Mouse (Mus musculus): Measurements from ENCODE around the gene Echdc3. TPM values are rescaled to one million over a fixed set of nuclear protein-coding genes. Genes with fewer than 3 reads are reported as not detected.

Echdc3 gene
- total RNA-seq, 2 experiments from 2014 or later = 0.89 to 0.97 TPM

DNA sequence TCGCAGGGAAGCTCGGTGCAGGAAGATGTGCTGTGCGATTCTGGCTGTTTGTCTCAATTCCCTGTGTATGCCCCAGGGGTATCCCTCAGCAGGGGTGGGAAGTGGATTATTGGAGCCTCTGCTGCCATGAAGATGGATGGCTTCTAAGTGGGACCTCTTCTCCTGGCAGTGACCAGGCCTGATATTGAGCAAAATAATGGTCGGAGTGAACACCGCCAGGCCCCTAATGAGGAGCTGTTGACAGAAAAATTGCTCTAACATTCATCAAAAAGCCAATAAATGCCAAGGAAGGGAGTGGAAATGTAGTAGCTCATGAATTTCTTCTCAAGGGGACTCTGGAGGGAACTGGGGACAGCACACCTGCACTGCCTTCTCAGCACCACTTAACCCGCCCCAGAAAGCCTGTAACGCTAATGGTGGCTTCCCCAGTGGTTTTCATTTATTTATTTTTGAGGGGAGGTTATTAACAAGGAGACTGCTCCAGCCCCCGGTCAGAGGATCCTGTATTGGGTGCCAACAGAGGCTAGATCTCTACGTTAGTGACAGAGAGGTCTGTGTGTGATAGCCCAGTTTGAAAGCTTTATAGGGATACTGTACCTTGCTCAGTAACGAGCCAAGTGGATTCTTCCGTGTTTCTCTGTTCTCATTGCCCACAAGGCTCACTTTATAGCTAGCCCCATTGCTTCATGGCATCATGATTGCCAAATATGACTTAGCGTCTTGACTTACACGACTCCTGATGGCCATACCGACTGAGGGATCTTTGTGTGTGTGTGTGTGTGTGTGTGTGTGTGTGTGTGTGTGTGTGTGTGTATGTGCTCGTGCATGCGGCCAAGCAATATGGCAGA is 33.7 kb downstream of the Echdc3 start:
- DNase-seq (ENCODE audit: low spot score in 2 of 2) = no peak
- intact Hi-C loops (cut with DNase I) = no loop called here

DNA sequence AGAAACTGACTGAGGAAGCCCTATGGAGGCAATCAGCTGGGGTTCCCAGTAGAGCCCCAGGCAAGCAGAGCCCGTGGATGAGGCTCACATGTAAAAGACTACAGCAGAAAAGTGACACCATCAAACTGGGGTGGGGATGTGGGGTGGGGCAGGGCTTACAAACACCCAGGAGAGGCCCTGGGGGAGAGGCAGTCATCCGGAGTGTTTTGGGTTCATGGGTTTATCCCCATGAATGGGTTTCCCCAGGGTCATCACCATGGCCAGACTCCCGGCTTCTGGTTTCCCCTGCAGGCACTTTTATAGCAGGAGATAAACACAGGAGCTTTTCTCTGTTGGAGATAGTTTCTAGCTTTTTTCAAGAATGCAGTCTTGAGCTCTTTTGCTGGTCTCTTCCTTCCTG is 39.8 kb downstream of the Echdc3 start:
- intact Hi-C loops (cut with DNase I) = no loop called here
- no peak for DNase-seq (ENCODE audit: low spot score in 2 of 2)

DNA sequence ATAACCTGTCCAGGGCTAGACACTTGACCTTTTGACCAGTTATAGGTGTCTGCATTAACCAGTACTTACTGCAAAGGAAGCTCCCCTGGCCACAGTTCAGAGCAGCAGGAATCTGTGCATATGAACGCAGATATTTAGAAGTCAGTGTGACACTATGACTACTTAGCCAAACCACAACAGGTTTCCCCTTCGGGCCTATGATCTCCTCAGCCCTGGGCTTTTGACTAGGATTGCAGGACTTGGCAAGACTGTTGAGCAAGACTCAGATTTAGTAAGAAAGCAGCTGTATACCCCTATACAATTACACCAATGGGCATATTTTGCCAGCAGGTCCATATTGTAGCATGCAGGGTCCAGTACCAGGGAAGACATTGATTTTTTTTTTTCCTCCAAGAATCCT is 44.3 kb downstream of the Echdc3 start:
- intact Hi-C loops (cut with DNase I) = loop anchor here (5.0 kb wide), 1 partner anchor 1091 kb away; no protein-coding TSS in a partner anchor

DNA sequence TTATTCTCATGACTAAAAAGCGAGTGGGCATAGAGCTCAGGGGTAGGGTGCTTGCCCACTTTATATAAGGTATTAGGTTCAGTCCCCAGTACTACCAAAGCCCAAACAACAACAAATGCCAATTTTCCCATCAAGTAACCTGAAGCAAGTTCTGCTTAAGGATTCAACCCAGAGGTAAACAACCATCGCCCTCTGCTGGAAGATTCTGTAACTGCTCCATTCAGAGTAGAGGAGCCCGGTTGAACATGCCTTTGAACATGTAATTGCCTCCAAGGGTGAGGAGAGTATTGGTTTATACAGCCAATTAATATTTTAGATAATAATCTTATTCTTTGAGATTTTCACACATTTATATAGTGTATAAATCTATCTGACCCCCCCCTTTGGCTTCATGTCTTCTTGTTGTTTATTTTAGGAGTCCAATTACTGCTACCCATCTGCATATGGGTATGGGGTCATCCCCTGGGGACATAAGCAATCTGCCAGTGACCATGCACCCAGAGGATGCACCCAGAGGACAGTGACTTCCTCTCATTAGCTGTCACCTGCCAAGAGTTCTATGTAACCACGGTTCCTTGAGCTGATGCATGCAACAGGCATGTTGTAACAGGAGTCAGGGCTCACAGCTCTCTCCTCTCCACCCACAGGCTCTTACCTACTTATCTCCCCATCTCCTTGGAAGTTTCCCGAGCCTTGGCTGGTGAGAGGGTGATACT is 44.8 kb downstream of the Echdc3 start:
- peak; percentile 32 to 70 for DNase-seq (ENCODE audit: low spot score in 2 of 2)
- intact Hi-C loops (cut with DNase I) = loop anchor here (5.0 kb wide), 1 partner anchor 1091 kb away; no protein-coding TSS in a partner anchor

More for the DNA sequence above, 44.3 kb downstream of the Echdc3 start:
- no peak for DNase-seq (ENCODE audit: low spot score in 2 of 2)

DNA sequence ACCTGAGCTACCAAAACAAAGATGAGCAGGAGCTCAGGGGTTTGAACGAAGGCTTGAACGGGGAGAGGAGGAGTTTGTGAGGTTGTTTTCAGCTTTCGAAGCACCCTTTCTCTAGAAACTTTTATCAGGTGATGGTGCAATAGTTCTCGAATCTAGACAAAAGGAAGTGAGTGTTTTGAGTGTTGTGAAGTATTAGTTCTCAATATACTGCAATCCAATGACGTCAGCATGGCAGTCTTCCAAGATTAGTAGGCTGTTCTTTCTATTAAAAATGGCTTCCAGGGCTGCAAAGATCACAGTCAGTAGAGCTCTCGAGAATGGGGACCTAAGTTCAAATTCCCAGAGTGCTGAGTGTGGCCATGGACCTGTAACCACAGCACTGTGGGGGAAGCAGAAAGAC is 47.1 kb downstream of the Echdc3 start:
- DNase-seq (ENCODE audit: low spot score in 2 of 2) = no peak
- intact Hi-C loops (cut with DNase I) = loop anchor here (5.0 kb wide), 1 partner anchor 1088 kb away; no protein-coding TSS in a partner anchor

DNA sequence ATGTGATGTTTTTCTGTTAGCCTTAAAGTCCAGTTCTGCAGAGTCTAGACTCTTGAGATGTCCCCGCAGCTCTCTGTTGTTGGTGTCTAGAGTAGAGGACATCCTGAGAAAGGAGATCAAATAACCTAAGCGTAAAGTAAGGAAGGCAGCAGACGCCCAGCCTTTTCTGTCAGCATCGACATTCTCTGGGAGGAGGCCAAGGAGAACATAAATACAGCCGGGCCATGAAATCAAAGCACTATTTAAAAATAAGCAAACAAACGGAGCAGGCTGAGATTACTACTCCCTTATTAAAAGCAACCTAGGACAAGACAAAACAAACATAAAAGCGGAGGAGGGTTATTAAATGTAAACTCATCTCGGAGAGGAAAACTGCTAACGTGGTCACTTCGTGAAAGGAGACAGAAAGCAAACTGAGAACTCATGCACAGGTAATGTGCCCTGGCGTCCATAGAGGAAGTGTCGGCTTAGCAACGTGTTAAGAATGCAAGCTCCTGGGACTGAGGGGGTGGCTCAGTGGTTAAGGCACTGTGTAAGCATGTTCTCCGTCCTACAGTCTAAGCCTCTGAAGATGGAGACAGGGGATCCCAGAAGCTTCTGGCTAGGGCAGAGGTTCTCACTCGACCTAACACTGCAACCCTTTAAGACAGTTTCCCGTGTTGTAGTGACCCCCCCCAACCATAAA is 48.1 kb downstream of the Echdc3 start:
- intact Hi-C loops (cut with DNase I) = loop anchor here (5.0 kb wide), 1 partner anchor 1087 kb away; no protein-coding TSS in a partner anchor
- DNase-seq (ENCODE audit: low spot score in 2 of 2) = no peak

DNA sequence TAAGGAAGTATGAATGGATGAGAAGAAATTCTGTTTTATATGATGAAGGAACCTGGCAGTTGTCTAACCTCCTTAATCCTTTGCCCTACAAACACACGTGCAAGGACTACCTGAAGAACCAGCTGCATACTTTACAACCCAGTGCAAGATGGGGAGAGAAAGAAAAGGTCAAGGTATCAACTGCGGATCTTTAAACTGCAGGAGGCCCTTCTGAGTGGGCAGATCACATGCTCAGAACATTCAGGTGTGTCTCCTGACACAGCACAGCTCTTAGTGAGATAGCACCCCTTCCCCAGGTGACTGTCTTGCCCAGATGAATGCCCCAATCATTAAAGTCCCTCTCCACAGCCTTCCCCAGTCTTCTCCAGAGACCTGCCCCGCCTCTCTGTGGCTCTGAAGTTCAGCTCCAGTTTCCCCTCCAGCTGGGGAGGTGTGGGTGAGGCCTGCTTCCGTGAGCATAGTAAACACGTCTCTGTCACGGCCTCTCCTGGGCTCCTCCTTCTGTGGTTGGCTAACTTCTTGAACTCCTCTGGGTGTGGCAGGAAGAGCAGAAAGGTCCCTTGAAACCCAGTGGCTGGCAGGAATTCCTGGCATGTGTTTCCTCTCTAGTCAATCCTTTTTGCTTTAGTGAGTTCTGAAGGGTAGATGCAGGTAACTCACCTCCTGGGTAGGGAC is 50.3 kb downstream of the Echdc3 start:
- intact Hi-C loops (cut with DNase I) = no loop called here
- DNase-seq (ENCODE audit: low spot score in 2 of 2) = no peak

DNA sequence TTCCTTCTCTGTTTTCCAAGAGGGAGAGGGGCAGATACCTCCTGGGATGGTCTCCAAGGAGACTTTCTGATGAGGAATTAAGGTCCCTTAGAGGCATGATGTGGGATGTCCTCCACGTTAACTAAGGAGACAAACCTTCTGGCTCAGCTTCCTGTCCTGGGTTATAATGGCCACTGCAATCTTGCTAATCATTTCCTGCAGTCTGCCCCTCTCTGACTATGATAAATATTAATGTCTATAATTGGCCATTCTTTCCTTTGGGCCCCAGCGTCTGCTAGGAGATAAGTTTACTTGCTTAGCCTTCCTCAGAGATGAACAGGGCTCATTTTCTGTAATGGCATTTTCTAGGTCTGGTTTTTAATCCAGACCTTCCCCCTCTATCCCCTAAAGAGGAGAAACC is 53.1 kb downstream of the Echdc3 start:
- DNase-seq (ENCODE audit: low spot score in 2 of 2) = no peak
- intact Hi-C loops (cut with DNase I) = no loop called here

DNA sequence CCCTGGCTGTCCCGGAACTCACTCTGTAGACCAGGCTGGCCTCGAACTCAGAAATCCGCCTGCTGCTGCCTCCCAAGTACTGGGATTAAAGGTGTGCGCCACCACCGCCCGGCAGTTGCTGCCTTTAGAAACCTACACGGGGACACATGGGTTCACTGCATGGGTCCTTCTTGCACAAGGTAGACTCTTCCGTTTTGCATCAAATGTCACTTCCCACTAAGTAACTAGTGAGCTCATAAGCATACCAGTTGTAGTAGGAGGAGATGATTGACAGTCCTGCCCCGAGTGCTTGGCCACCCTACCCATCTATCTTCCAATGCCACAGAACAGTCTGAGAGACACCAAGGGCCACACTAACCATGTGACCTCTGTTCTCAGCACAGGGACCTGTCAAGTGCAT is 53.6 kb downstream of the Echdc3 start:
- intact Hi-C loops (cut with DNase I) = no loop called here
- no peak for DNase-seq (ENCODE audit: low spot score in 2 of 2)

DNA sequence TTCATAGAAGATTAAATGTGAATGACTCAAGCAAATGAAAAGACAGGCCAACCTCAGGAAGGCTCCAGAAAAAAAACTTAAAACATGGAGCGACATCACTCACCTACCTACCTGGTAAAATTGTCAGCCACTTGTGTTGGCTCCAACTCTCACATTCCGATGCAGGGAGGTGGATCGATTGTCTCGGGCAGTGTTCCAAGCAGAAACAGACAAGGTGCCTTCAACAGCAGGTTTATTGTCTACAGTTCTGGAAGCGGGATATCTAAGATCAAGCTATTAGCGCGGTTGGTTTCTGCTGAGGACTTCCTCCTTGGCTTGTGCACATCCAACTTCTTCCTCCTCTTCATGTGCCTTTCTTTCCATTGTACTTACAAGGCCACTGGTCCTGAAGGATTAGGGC is 55.2 kb downstream of the Echdc3 start:
- intact Hi-C loops (cut with DNase I) = no loop called here
- DNase-seq (ENCODE audit: low spot score in 2 of 2) = no peak

DNA sequence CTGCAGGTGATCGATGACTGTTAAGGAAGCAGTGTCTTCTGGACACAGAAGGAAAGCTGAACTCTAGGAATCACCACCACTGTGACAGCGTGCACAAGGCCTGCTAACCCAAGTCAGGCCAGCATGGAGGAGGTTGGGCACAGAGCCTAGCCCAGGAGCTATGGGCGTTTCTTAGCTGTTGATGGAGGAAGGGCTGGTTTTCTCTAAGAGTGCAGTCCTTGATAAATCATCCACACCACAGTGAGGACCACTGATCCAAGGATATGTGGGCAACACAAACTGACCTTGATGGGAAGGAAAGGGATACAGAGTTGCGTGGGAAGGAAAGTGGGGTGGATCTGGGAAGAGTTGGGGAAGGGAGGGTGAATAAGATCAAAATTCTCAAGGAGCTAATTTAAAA is 55.6 kb downstream of the Echdc3 start:
- intact Hi-C loops (cut with DNase I) = no loop called here
- DNase-seq (ENCODE audit: low spot score in 2 of 2) = no peak

DNA sequence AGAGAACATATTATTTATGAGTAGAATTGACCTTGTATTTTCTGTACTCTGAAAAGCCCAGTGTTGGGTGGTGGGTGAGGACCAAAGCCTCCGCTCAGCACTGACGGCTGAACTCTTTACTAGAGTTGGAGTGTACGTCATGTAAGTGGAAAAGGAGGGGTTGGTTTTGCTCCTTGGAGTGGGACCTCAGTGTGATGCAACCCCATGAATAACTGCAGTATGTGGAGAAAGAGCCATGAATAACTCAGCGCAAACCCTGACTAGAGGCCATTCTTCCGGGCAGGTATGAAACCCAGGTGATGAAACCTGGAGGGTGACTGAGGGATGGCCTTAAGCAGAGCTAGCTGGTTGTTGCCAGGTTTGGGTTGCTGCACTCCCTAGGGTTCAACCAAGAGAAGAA is 63.0 kb downstream of the Echdc3 start:
- intact Hi-C loops (cut with DNase I) = no loop called here
- no peak for DNase-seq (ENCODE audit: low spot score in 2 of 2)

DNA sequence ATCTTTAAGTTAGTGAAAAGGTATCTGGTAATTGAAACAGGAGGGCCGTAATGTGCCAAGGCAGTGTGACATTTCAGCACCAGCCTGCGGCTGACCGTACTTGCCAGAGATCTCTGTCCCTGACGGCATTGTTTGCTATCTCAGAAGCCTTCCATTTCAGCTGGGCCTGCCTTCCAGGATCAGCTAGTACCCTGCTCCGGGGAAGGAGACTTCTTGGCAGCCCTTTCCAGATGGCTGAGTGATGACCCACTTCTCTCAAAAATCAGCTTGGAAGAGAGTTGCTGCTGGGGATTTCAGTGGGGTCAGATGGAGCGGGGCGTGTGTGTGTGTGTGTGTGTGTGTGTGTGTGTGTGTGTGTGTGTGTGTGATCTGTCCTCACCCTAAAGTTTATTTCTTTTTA is 65.9 kb downstream of the Echdc3 start:
- intact Hi-C loops (cut with DNase I) = no loop called here
- no peak for DNase-seq (ENCODE audit: low spot score in 2 of 2)

DNA sequence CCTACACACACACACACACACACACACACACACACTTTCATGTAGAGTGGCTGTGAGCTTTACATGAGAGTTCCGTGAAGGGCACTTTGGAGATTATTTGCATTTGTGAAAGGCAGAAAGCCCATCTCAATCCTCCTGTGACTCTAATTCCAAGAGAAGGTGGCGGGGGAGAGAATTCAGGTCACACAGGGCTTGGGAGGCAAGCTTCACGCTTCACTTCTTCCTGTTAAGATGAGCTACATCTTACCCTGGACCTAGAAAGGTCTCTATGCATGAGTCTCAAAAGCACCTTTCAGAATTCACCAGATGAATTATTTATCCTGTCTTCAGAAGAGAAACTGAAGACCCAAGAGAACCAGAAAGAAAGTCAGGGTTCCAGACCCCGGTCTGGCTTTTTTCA is 66.6 kb downstream of the Echdc3 start:
- intact Hi-C loops (cut with DNase I) = no loop called here
- DNase-seq (ENCODE audit: low spot score in 2 of 2) = no peak

DNA sequence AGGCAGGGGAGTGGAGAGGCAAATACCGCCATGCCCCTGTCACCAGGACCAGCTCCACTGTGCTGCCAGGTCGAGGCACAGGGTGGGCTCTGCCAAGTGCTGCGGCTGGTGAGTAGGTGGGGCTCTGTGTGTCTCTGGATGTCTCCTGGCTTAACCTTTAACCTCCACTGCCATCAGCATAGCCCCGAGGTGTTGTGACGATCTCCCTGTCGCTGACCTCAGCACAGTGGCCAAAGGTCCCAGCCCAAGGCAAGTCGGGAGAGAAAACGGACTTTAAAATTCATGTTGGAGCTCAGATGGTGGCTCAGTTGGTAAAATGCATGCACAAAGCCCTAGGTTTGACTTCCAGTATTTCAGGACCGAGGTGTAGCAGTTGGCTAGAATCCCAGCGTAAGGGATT is 67.2 kb downstream of the Echdc3 start:
- intact Hi-C loops (cut with DNase I) = no loop called here
- DNase-seq (ENCODE audit: low spot score in 2 of 2) = no peak

DNA sequence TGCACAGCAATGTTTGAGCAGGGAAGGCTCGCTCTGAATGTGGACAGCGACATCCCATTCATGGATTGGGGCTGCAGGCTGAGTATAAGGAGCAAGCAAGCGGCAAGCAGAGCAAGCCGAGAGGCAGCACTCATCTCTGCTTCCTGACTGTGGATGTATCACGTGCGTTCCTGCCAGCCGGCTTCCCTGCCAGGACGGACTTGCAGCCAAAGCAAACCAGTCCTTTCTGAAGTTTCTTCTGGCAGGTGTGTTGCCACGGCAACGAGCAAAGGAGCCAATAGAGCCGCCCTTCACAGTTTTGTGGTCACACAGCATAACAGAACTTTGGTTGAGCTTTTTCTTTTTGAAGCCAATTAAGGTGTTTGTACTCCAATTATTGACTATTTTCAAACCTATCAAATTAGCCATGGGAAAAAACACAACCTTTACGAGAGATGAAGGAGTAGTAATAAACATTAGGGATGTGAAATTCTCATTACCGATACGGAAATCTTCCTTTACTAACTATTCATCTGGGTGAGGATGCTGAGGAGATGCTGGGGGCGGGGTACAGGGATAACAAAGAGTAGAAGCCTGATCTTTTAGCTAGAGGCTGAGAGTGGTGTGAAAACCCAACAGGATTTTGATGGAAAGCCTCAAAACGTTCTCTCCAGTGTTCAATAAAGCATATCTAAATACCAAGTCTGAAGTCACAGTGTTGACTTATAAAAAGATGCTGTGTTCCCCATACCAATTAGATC is 69.7 kb downstream of the Echdc3 start:
- DNase-seq (ENCODE audit: low spot score in 2 of 2) = no peak
- intact Hi-C loops (cut with DNase I) = no loop called here

DNA sequence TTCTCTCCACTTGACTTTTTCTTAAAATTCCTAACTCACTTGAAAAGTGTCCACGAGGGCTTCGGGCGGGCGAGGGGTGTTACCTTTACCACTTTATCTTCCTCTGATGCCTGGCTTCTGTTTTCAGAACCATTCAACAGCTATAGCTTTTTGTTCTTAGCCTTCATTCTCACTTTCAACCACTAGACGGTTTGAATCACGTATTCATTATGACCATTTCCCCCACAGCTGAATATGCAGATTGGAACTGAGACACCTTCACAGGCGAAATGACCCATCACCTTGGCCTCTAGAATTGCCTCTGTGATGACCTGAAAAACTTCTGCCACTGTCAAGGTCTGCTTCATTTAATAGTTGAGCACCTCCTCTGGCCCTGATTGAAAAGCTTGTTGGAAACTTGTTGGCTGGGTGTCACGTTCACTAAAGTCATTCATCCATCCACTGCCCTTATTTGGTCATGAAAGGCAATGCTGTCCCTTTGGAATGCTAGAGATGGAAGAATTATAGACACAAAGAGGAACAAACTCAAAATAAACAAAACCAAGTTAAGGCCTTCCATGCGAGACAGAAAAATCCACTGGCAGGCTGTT is 72.2 kb downstream of the Echdc3 start:
- intact Hi-C loops (cut with DNase I) = no loop called here
- no peak for DNase-seq (ENCODE audit: low spot score in 2 of 2)

All from left cerebral cortex, postnatal 36 days (tissue).